Mouse (Mus musculus) hindbrain, postnatal 0 days (tissue): ENCODE results near the gene Adgrg1. TPM values are rescaled to one million over a fixed set of nuclear protein-coding genes. Genes with fewer than 3 reads are reported as not detected.

Experiments used
- ATAC-seq: fragments of 200-750 bp; cut with Nextera tagmentation; 2 replicates; pipeline ENCODE4 v1.8.0; 2017; ENCODE audit warnings: mild to moderate bottlenecking, moderate TSS enrichment, moderate library complexity
- DNase-seq: peaks from one replicate; pipeline ENCODE4 v3.0.0-alpha.2; 2015; ENCODE audit warnings: low spot score
- H3K27ac ChIP-seq: fragments of 300-500 bp; sonication (generic); 2 replicates; pipeline ENCODE4 v1.5.1; 2014; ENCODE audit warnings: mild to moderate bottlenecking
- H3K27me3 ChIP-seq: fragments of 300-500 bp; sonication (generic); 2 replicates; pipeline ENCODE4 v1.6.1; 2014; ENCODE audit warnings: low read length, mixed read lengths; ENCODE audit not compliant: insufficient read depth
- H3K36me3 ChIP-seq: fragments of 300-500 bp; sonication (generic); 2 replicates; pipeline ENCODE4 v1.6.1; 2014; ENCODE audit warnings: low read length, mixed read lengths; ENCODE audit not compliant: insufficient read depth
- H3K4me1 ChIP-seq: fragments of 300-500 bp; sonication (generic); 2 replicates; pipeline ENCODE4 v1.6.1; 2014; ENCODE audit warnings: antibody characterized with exemption, low read length, mixed read lengths; ENCODE audit not compliant: insufficient read depth
- H3K4me2 ChIP-seq: fragments of 300-500 bp; sonication (generic); 2 replicates; pipeline ENCODE4 v1.6.1; 2014; ENCODE audit warnings: low read depth, mild to moderate bottlenecking, low read length, moderate library complexity, mixed read lengths
- H3K4me3 ChIP-seq: fragments of 300-500 bp; sonication (generic); 2 replicates; pipeline ENCODE4 v1.5.1; 2014; ENCODE audit warnings: low read length
- H3K9ac ChIP-seq: fragments of 300-500 bp; sonication (generic); replicated peaks from 2 replicates; pipeline ENCODE4 v1.6.1; 2014; ENCODE audit warnings: mild to moderate bottlenecking, low read length, moderate library complexity, mixed read lengths
- H3K9me3 ChIP-seq: fragments of 300-500 bp; sonication (generic); 2 replicates; pipeline ENCODE4 v1.6.1; 2016; ENCODE audit warnings: low read length, mixed read lengths
- CTCF ChIP-seq: IDR thresholded peaks from 2 replicates; pipeline ENCODE4 v1.5.1; 2016; ENCODE audit warnings: antibody characterized with exemption, control low read depth, low read depth
- WGBS: fragments of 180-500 bp; shearing (Covaris S2); extraction: QIAGEN DNeasy Blood & Tissue Kit; methylation state at CpG from one replicate; pipeline ENCODE4 v1.1.7; 2014; 5-methylcytosine and 5-hydroxymethylcytosine counted together
- polyA plus RNA-seq: library from polyadenylated mRNA; unstranded; fragments of >200 nt; fragmentation: Nextera tagmentation; extraction: Ambion mirVana; gene quantifications from 2 replicates; pipeline ENCODE4 v1.2.1, GENCODE M21; 2015
- total RNA-seq: library from RNA; depleted of rRNA; stranded (reverse); fragments of >200 nt; gene quantifications from 2 replicates; pipeline ENCODE4 v1.2.3, GENCODE M21; 2014; rRNA removed

The Adgrg1 gene
- total RNA-seq (236 and 284 TPM in 2 replicates), polyA plus RNA-seq (105 TPM in 2 replicates)

DNA sequence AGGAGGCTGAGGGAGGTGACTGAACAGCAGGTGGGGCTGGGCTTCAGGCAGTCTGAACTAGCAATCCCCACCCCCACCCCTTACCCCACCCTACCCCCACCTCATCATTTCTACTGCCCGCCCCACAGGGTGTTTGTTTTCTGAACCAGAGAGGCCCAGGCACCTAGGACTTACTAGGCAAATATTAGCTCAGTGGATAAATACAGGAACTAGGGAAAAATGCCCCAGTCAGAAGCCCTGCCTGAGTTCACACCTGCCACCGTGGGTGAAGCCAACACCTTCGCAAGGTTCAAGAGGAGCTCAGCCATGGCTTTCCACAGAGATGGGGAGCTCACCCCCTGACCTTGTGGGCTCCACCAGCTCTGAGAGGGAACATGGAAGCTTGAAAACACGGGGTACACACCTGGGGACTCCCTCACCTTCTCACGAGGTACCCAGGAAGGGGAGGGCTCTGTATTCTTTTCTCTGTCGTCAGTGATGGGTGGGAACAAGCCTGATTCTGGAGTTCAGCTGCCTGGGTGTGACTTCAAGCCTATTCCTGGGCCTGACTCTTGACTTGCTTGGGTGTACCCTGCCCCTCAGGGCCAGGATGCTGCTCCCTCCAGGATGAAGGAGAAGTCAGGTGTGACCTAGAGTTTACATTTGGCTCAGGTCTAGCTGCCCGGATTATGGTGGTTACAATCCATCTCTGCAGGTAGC lies at the start of gene Adgrg1:
Gene Adgrg1 (plus strand): TSS at position 285 of the 699 bp plus-strand sequence.
- H3K27me3 ChIP-seq: no peaks in the 10 kb centered on the region
- 64% methylated on average over 7 of the region's 7 CpGs for WGBS
- no peaks in the 10 kb centered on the region for H3K9me3 ChIP-seq
- ATAC-seq (no peak), DNase-seq (no peak)
- no peak within 1 kb of the TSS for H3K4me3 ChIP-seq
- no peaks in the 10 kb centered on the region for H3K36me3 ChIP-seq
- TF ChIP-seq CTCF: no peak
- no peak within 1 kb of the TSS for H3K4me2 ChIP-seq
- H3K9ac ChIP-seq: no peak within 1 kb of the TSS
- H3K4me1 ChIP-seq: peaks cover 11% of the 10 kb centered on the region; the same call in 1 of the 2 replicates
- H3K27ac ChIP-seq: no peak within 1 kb of the TSS

DNA sequence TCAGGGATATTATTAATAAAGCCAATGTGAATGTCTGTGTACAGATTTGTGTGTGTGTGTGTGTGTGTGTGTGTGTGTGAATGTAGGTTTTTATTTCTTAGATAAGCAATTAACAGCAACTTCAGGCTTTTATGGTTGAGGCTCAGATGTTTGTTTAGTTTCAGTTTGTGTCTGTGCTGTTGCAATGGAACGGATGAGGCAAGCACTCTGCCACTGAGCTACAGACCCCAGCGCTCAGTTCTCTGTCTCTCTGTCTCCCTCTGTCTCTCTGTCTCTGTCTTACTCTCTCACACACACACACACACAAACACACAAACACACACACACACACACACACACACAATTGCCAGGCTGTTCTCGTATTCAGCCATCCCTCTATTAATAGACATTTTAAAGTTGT lies 46.3 kb upstream of the Adgrg1 start:
- H3K36me3 ChIP-seq: no peaks in the 10 kb centered on the region
- no peak for TF ChIP-seq CTCF
- H3K27ac ChIP-seq: no peak overlapping the region
- no peak for ATAC-seq
- DNase-seq: no peak
- no peak overlapping the region for H3K4me2 ChIP-seq
- H3K4me3 ChIP-seq: no peak overlapping the region
- WGBS: 86% methylated on average over 3 of the region's 3 CpGs
- H3K9me3 ChIP-seq: no peaks in the 10 kb centered on the region
- H3K4me1 ChIP-seq: no peaks in the 10 kb centered on the region
- H3K27me3 ChIP-seq: no peaks in the 10 kb centered on the region
- H3K9ac ChIP-seq: no peak overlapping the region

DNA sequence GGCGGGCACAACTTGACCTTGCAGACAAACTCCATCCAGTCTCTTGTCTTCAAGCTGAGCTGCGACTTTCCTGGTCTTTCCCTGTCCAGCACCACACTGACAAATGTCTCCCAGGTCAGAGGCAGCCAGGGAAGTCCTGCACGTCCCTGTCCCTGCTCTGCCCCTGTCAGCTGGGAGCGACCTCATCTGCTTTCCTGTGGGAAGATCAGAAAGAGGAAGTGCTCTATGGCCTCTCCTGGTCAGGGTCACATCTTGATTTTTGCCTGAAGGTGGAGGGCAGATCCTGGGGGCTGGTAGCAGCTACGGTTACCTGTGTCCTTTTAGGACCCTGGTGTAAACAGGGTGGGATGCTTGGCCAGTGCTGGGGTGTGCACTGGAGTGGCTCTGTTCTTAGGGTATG lies 40.6 kb upstream of the Adgrg1 start:
- no peak for TF ChIP-seq CTCF
- no peaks in the 10 kb centered on the region for H3K36me3 ChIP-seq
- WGBS: 70% methylated on average over 5 of the region's 5 CpGs
- H3K9ac ChIP-seq: no peak overlapping the region
- no peak overlapping the region for H3K4me3 ChIP-seq
- no peaks in the 10 kb centered on the region for H3K27me3 ChIP-seq
- H3K4me1 ChIP-seq: no peaks in the 10 kb centered on the region
- no peaks in the 10 kb centered on the region for H3K9me3 ChIP-seq
- DNase-seq: no peak
- no peak for ATAC-seq
- no peak overlapping the region for H3K27ac ChIP-seq
- H3K4me2 ChIP-seq: no peak overlapping the region

DNA sequence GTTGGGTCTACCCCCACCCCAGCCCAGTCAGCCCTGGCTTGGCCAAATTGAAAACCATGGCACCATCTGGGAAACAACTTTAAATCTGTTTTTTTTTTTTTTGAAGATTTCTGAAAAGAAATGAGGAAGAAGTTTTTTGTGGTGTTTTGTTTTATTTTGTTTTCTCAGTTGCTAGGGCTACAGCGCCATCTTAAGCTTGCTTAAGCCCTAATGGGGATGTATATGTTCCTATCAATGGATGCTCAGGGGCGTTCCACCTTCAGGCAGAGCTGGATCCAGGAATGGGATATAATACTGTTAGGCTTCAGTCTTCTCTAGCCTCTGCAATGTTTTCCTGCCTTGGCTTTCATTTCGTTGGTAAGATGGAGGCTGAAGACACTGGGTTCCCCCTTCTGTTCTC lies 39.4 kb upstream of the Adgrg1 start:
- no peak overlapping the region for H3K4me3 ChIP-seq
- H3K4me2 ChIP-seq: no peak overlapping the region
- ATAC-seq (no peak), DNase-seq (no peak)
- no peak overlapping the region for H3K9ac ChIP-seq
- no peaks in the 10 kb centered on the region for H3K36me3 ChIP-seq
- no peak for TF ChIP-seq CTCF
- H3K27me3 ChIP-seq: no peaks in the 10 kb centered on the region
- no peaks in the 10 kb centered on the region for H3K4me1 ChIP-seq
- WGBS: 84% methylated on average over 3 of the region's 3 CpGs
- H3K9me3 ChIP-seq: no peaks in the 10 kb centered on the region
- H3K27ac ChIP-seq: no peak overlapping the region

DNA sequence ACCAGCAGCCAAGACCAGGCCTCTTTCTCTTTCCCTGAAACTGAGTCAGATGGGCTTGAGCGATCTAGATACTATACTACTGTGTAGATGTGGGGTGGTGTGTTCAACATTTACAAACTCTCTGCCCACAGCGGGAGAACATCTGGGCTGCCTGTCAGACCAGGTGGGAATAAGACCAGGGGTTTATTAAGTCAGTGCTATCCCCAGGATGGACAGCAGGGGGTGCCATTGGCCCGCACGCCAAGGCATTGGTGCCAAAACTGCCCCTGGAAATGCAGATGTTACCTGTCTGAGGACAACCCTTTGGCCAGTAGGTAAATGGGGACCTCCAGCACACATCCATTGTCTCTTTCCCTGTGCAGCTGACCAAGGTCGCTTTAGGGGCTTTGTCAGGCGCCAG lies 32.0 kb upstream of the Adgrg1 start:
- ATAC-seq: 0 out of 2 replicates have a peak, but pooled peaks have one; percentile 15

DNA sequence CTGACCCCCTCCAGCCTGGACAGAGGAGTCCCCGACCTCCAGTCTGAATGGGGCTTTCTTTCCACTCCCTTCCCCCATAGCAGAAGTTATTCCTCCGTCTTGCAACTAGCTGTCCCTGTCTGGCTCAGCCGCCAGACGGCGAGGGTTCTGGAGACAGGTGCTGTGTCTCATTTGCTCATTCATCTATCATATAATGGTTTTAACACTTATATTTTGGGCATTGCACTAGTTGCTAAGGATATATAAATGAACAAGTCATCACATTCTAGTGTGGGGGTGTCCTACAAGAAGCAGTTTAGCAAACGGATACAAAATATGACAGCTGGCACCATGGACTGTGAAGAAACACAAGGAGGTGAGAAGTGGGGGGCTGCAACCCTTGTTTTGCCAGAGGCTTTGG lies 29.4 kb upstream of the Adgrg1 start:
- Histone ChIP-seq H3K27ac (no peak overlapping the region), H3K4me3 (no peak overlapping the region), H3K9me3 (no peaks in the 10 kb centered on the region), H3K9ac (no peak overlapping the region), H3K27me3 (no peaks in the 10 kb centered on the region), H3K4me1 (no peaks in the 10 kb centered on the region; the same call in 1 of the 2 replicates), H3K4me2 (no peak overlapping the region), H3K36me3 (no peaks in the 10 kb centered on the region)
- ATAC-seq (no peak), DNase-seq (peak; percentile 16)
- no peak for TF ChIP-seq CTCF
- WGBS: 40% methylated on average over 6 of the region's 6 CpGs

More for the DNA sequence above, 32.0 kb upstream of the Adgrg1 start:
- TF ChIP-seq CTCF: peak; percentile 95
- no peak overlapping the region for H3K4me3 ChIP-seq
- no peak overlapping the region for H3K27ac ChIP-seq
- no peaks in the 10 kb centered on the region for H3K36me3 ChIP-seq
- no peaks in the 10 kb centered on the region for H3K27me3 ChIP-seq
- WGBS: 21% methylated on average over 6 of the region's 6 CpGs
- DNase-seq: peak; percentile 66
- H3K9me3 ChIP-seq: no peaks in the 10 kb centered on the region
- H3K4me2 ChIP-seq: no peak overlapping the region
- no peak overlapping the region for H3K9ac ChIP-seq
- H3K4me1 ChIP-seq: no peaks in the 10 kb centered on the region

DNA sequence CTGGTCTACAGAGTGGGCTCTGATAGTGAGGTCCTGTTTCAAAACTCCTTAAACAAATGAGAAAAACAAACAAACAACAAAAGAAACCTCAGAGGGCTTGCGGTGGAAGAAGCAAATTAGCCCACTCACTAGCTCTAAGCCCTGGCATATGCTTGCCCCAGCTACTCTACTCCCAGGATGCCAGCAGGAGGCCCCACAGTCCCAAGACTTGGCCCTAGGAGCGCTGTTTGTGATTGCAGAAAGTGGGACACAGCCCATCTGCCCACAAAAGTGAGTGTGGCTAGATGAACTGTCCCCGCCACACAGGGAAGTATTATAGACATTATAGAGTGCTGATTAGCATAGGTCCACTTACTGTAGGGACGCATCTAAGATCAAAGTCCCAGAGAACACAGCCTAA lies 26.1 kb upstream of the Adgrg1 start:
- no peak overlapping the region for H3K27ac ChIP-seq
- H3K9me3 ChIP-seq: no peaks in the 10 kb centered on the region
- H3K27me3 ChIP-seq: no peaks in the 10 kb centered on the region
- no peaks in the 10 kb centered on the region for H3K36me3 ChIP-seq
- ATAC-seq: no peak
- no peaks in the 10 kb centered on the region; the same call in 1 of the 2 replicates for H3K4me1 ChIP-seq
- no peak for TF ChIP-seq CTCF
- WGBS: 72% methylated on average over 4 of the region's 4 CpGs
- no peak overlapping the region for H3K4me2 ChIP-seq
- H3K4me3 ChIP-seq: no peak overlapping the region
- H3K9ac ChIP-seq: no peak overlapping the region
- DNase-seq: no peak
